Mouse (Mus musculus): ENCODE results near the gene Dennd2c.
A peak's percentile ranks its signal among the peaks of the same experiment; 100 is the strongest.

The Dennd2c gene

GRCm38 (mm10) chr3:103212142-103212541 is 109.7 kb downstream of the Dennd2c start:
- peak; percentile 77 for DNase-seq (ENCODE audit: extremely low read depth, low read depth)

GRCm38 (mm10) chr3:103213537-103213936 is 111.1 kb downstream of the Dennd2c start:
- no peak for DNase-seq (ENCODE audit: extremely low read depth, low read depth)

DNA sequence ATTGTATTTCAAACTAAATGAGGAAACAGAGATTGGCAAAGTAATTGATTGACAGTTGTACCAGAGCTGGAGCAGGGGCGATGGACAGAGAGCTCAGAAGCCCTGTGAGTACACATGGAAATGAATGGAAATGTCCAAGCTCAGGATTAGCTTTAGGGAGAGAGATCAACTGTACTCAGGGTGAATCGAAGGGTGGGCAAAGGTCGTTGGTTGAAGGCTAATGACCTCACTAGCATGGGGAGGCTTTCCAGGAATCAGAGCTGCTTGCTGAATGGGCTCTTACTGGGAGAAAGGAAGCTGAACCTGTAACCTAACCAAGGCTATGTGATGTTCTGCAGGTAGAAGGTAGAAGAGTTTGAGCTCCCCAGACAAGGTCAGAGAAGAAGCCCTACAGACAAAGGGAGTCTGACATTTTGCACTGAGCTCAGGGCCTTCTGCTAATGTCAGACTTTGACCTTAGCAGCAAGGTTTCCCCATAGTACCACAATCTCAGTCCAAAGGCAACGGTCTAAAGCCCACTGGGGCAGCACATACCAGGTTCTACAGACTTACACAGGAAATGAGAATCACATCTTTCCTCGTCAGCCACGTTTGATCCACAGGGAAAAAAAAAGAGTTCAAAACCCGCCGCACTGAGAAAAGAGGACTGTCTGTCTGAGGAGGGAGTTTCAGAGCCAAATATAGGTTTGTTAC is 112.3 kb downstream of the Dennd2c start:
- no peak for DNase-seq (ENCODE audit: extremely low read depth, low read depth)

- peak; percentile 59 for DNase-seq (ENCODE audit: extremely low read depth, low read depth)
Measured at GRCm38 (mm10) chr3:103215399-103215798, 113.0 kb downstream of the Dennd2c start.

Measured in MEL-GATA-1-ER (cell line).